In the genomic region with DNA sequence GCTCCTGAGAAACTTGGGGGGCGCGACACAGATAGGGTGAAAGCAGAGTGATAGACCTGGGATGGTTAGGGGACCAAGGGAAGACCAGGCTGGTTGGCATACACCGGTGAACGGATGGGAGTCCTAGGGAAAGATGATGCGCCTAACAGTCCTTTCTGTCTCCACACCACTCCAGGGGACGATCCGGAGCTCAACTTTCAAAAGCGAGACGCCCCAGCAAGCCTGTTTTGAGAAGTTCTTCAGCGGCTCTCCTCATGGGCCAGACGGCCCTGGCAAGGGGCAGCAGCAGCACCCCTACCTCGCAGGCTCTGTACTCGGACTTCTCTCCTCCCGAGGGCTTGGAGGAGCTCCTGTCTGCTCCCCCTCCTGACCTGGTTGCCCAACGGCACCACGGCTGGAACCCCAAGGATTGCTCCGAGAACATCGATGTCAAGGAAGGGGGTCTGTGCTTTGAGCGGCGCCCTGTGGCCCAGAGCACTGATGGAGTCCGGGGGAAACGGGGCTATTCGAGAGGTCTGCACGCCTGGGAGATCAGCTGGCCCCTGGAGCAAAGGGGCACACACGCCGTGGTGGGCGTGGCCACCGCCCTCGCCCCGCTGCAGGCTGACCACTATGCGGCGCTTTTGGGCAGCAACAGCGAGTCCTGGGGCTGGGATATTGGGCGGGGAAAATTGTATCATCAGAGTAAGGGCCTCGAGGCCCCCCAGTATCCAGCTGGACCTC, we compare ENCODE assay signal across 7 mouse cellular contexts. TPM values are rescaled to one million over a fixed set of nuclear protein-coding genes. Genes with fewer than 3 reads are reported as not detected.
A peak's percentile ranks its signal among the peaks of the same experiment; 100 is the strongest.
DNase-seq lines count a peak whose midpoint lies in the region; ATAC-seq and TF ChIP-seq lines count a peak whose summit lies in the region.

No protein-coding gene starts in this region.

- no peak for TF ChIP-seq POLR2A in small intestine, adult 2 months (IDR thresholded peaks at IDR 0.05; ENCODE audit: low read depth, low read length)

- under 1% methylated on average over 35 of the region's 35 CpGs for WGBS in limb, embryonic 11.5 days
- WGBS in midbrain, embryonic 11.5 days = 0% methylated on average over 35 of the region's 35 CpGs
- WGBS in small intestine, adult 2 months = under 1% methylated on average over 35 of the region's 35 CpGs

- DNase-seq in adrenal gland, adult 2 months = peak; percentile 92
- DNase-seq in cerebellum, postnatal 4 days (ENCODE audit: low spot score in 2 of 2) = peak; percentile 64 to 84
- DNase-seq in gastrocnemius, postnatal 14 days = peak; percentile 88
- DNase-seq in induced T-regulatory cell, adult 2 months (ENCODE audit: low read depth) = peak; percentile 75
- DNase-seq in limb, embryonic 11.5 days (ENCODE audit: low spot score) = peak; percentile 90
- DNase-seq in midbrain, embryonic 11.5 days (ENCODE audit: low spot score, missing footprints) = peak; percentile 99

- peaks cover 16% of the 10 kb centered on the region; the same call in 1 of the 2 replicates for H3K4me1 ChIP-seq in limb, embryonic 11.5 days (ENCODE audit: control insufficient read depth, insufficient read depth, low read length)
- H3K4me1 ChIP-seq in midbrain, embryonic 11.5 days (ENCODE audit: control insufficient read depth, insufficient read depth, low read length) = peaks cover 30% of the 10 kb centered on the region
- peaks cover 23% of the 10 kb centered on the region for H3K4me1 ChIP-seq in small intestine, adult 2 months (ENCODE audit: control insufficient read depth, insufficient read depth, insufficient read length, low read length)

- H3K27me3 ChIP-seq in limb, embryonic 11.5 days (ENCODE audit: control insufficient read depth, insufficient read depth, low read length) = no peaks in the 10 kb centered on the region
- H3K27me3 ChIP-seq in midbrain, embryonic 11.5 days (ENCODE audit: control insufficient read depth, insufficient read depth, low read length) = no peaks in the 10 kb centered on the region
- H3K27me3 ChIP-seq in small intestine, adult 2 months (ENCODE audit: control insufficient read depth, insufficient read depth, low read length) = no peaks in the 10 kb centered on the region

- peak; percentile 14; the same call in 1 of the 2 replicates for ATAC-seq in limb, embryonic 11.5 days (ENCODE audit: insufficient number of reproducible peaks, low FRiP score, low TSS enrichment, low read depth)
- peak; percentile 33 for ATAC-seq in midbrain, embryonic 11.5 days (ENCODE audit: low FRiP score)

- H3K27ac ChIP-seq in limb, embryonic 11.5 days (replicated peaks; ENCODE audit: low read depth, low read length) = peak overlapping the region; percentile 80
- peak overlapping the region; percentile 73 for H3K27ac ChIP-seq in midbrain, embryonic 11.5 days (ENCODE audit: low read depth, low read length)
- peak overlapping the region; percentile 92 for H3K27ac ChIP-seq in small intestine, adult 2 months (ENCODE audit: insufficient read depth, low read depth, low read length)

- peak overlapping the region; percentile 95 for H3K4me2 ChIP-seq in limb, embryonic 11.5 days (ENCODE audit: low read depth, severe bottlenecking)
- H3K4me2 ChIP-seq in midbrain, embryonic 11.5 days = peak overlapping the region; percentile 95

- peak; percentile 62 for TF ChIP-seq CTCF in small intestine, adult 2 months (IDR thresholded peaks at IDR 0.05; ENCODE audit: extremely low read depth, insufficient read length, insufficient replicate concordance, low read depth, low read length)

- peak overlapping the region; percentile 64 for H3K9ac ChIP-seq in limb, embryonic 11.5 days (ENCODE audit: low read length)
- peak overlapping the region; percentile 69 for H3K9ac ChIP-seq in midbrain, embryonic 11.5 days (ENCODE audit: low read length)

- peaks cover 9% of the 10 kb centered on the region; the same call in 1 of the 2 replicates for H3K36me3 ChIP-seq in limb, embryonic 11.5 days (ENCODE audit: control insufficient read depth, insufficient read depth, low read length)
- H3K36me3 ChIP-seq in midbrain, embryonic 11.5 days (ENCODE audit: control insufficient read depth, insufficient read depth, low read length) = peaks cover 9% of the 10 kb centered on the region
- H3K36me3 ChIP-seq in small intestine, adult 2 months (ENCODE audit: control insufficient read depth, insufficient read depth, low read length) = peaks cover 16% of the 10 kb centered on the region

- no peaks in the 10 kb centered on the region for H3K9me3 ChIP-seq in limb, embryonic 11.5 days (ENCODE audit: control insufficient read depth, low read length)
- no peaks in the 10 kb centered on the region for H3K9me3 ChIP-seq in midbrain, embryonic 11.5 days (ENCODE audit: control insufficient read depth, low read length)

- H3K4me3 ChIP-seq in limb, embryonic 11.5 days (ENCODE audit: low read depth, low read length) = peak overlapping the region; percentile 56
- peak overlapping the region; percentile 54 for H3K4me3 ChIP-seq in midbrain, embryonic 11.5 days (ENCODE audit: low read depth, low read length)
- H3K4me3 ChIP-seq in small intestine, adult 2 months (ENCODE audit: low read depth, low read length) = peak overlapping the region; percentile 68

- intact Hi-C loops in gastrocnemius, postnatal 14 days (cut with DNase I; ENCODE audit: low total_unique reads) = no loop called here

RNA-seq across cellular contexts. Expression of a gene that starts 0.8 kb away (rescaled TPM):
- 10 to 100 TPM; 19.6 to 28.0 TPM for total RNA-seq in adrenal gland, adult 2 months (2021)
- 34.0 and 40.0 TPM in 2 replicates for polyA plus RNA-seq in adrenal gland, adult 2 months (2012; rRNA removed)
- total RNA-seq in gastrocnemius, postnatal 14 days (2021) = 1 to 10 TPM; 3.7 to 4.8 TPM
- polyA plus RNA-seq in limb, embryonic 11.5 days (2014; fragmentation: Nextera tagmentation; extraction: Ambion mirVana) = 5.3 and 5.5 TPM in 2 replicates
- 3.7 and 4.8 TPM in 2 replicates for polyA plus RNA-seq in midbrain, embryonic 11.5 days (2014; fragmentation: Nextera tagmentation; extraction: Ambion mirVana)
- 16.6 and 38.8 TPM in 2 replicates for polyA plus RNA-seq in small intestine, adult 2 months (2012; rRNA removed)

RNA-seq across cellular contexts. Expression of a gene that starts 4.9 kb away (rescaled TPM):
- total RNA-seq in adrenal gland, adult 2 months (2021) = 100 to 1,000 TPM; 385 to 502 TPM
- polyA plus RNA-seq in adrenal gland, adult 2 months (2012; rRNA removed) = 237 and 285 TPM in 2 replicates
- 1,000 to 10,000 TPM; 2,868 to 2,952 TPM for total RNA-seq in gastrocnemius, postnatal 14 days (2021)
- polyA plus RNA-seq in limb, embryonic 11.5 days (2014; fragmentation: Nextera tagmentation; extraction: Ambion mirVana) = 724 and 825 TPM in 2 replicates
- polyA plus RNA-seq in midbrain, embryonic 11.5 days (2014; fragmentation: Nextera tagmentation; extraction: Ambion mirVana) = 619 and 639 TPM in 2 replicates
- 420 and 801 TPM in 2 replicates for polyA plus RNA-seq in small intestine, adult 2 months (2012; rRNA removed)

RNA-seq across cellular contexts. Expression of a gene that starts 20.1 kb away (rescaled TPM):
- total RNA-seq in adrenal gland, adult 2 months (2021) = 100 to 1,000 TPM; 103 to 132 TPM
- 102 and 111 TPM in 2 replicates for polyA plus RNA-seq in adrenal gland, adult 2 months (2012; rRNA removed)
- total RNA-seq in gastrocnemius, postnatal 14 days (2021) = 10 to 100 TPM; 55.3 to 61.9 TPM
- polyA plus RNA-seq in limb, embryonic 11.5 days (2014; fragmentation: Nextera tagmentation; extraction: Ambion mirVana) = 152 and 153 TPM in 2 replicates
- 139 and 143 TPM in 2 replicates for polyA plus RNA-seq in midbrain, embryonic 11.5 days (2014; fragmentation: Nextera tagmentation; extraction: Ambion mirVana)
- 26.7 and 53.0 TPM in 2 replicates for polyA plus RNA-seq in small intestine, adult 2 months (2012; rRNA removed)

RNA-seq across cellular contexts. Expression of a gene that starts 20.1 kb away (rescaled TPM):
- 1 to 10 TPM; 2.2 to 3.9 TPM for total RNA-seq in adrenal gland, adult 2 months (2021)
- polyA plus RNA-seq in adrenal gland, adult 2 months (2012; rRNA removed) = 5.9 and 8.6 TPM in 2 replicates
- 1 to 10 TPM; 4.6 to 5.0 TPM for total RNA-seq in gastrocnemius, postnatal 14 days (2021)
- 243 and 249 TPM in 2 replicates for polyA plus RNA-seq in limb, embryonic 11.5 days (2014; fragmentation: Nextera tagmentation; extraction: Ambion mirVana)
- 225 and 244 TPM in 2 replicates for polyA plus RNA-seq in midbrain, embryonic 11.5 days (2014; fragmentation: Nextera tagmentation; extraction: Ambion mirVana)
- 32.2 and 52.9 TPM in 2 replicates for polyA plus RNA-seq in small intestine, adult 2 months (2012; rRNA removed)

RNA-seq across cellular contexts. Expression of a gene that starts 29.7 kb away (rescaled TPM):
- under 1 TPM; 0.29 to 0.38 TPM for total RNA-seq in adrenal gland, adult 2 months (2021)
- 0.16 and 0.32 TPM in 2 replicates for polyA plus RNA-seq in adrenal gland, adult 2 months (2012; rRNA removed)
- total RNA-seq in gastrocnemius, postnatal 14 days (2021) = not detected
- 0.91 and 1.0 TPM in 2 replicates for polyA plus RNA-seq in limb, embryonic 11.5 days (2014; fragmentation: Nextera tagmentation; extraction: Ambion mirVana)
- 1.1 and 1.8 TPM in 2 replicates for polyA plus RNA-seq in midbrain, embryonic 11.5 days (2014; fragmentation: Nextera tagmentation; extraction: Ambion mirVana)
- 0.14 and 0.41 TPM in 2 replicates for polyA plus RNA-seq in small intestine, adult 2 months (2012; rRNA removed)

Comparison
In these comparisons a context has a peak if more than half of its experiments do, and no peak if none do; other contexts are left out.
1. Peak in every context shown above with its lines: DNase-seq, ATAC-seq, H3K4me3 ChIP-seq and H3K27ac ChIP-seq.